Mouse (Mus musculus): ENCODE results near the gene Pvr. TPM values are rescaled to one million over a fixed set of nuclear protein-coding genes. Genes with fewer than 3 reads are reported as not detected.

Gene Pvr
- polyA plus RNA-seq, 1 experiment from 2014 or later, result 4.8 TPM

DNA sequence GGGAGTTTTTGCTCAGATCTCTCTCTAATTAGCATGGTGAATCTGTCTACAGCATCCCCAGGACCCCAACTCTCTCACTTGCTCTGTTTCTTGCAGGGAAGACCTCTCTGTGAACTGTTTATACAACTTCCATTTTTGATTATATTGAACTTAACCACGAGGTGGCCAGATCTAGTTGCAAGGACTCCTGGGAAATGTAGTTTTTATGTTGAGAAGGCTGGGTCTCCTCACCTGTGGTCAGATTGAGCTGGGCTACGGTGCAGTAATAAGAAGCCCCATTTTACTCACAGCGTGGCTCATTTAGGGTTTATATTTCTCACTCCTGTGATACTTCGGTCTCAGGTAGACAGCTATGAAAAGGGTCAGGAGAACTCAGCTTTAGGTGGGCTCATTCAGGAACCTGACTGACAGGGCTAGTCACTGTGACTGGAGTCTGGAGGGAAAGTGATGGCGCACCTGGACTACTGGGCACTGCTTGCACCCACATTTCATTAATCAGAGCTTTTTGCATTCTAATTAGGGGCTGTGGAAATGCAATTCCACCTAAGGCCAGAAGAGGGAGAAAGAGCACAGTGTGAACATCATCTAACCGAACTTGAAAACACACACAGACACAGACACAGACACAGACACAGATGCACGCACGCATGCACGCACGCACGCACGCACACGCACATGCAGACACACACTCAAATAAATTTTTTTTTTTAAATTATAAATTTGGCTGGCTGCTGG is 44.8 kb downstream of the Pvr start:
- Histone ChIP-seq H3K4me2 (ENCODE audit: low read depth, low read length) (no peak overlapping the region), H3K27ac (replicated peaks; ENCODE audit: low read depth, low read length) (no peak overlapping the region), H3K9me3 (replicated peaks; ENCODE audit: control insufficient read depth, low read length) (no peaks in the 10 kb centered on the region), H3K4me3 (ENCODE audit: low read depth, low read length) (no peak overlapping the region), H3K27me3 (ENCODE audit: control insufficient read depth, insufficient read depth, low read length) (no peaks in the 10 kb centered on the region), H3K4me1 (ENCODE audit: control insufficient read depth, insufficient read depth, low read length) (no peaks in the 10 kb centered on the region), H3K36me3 (replicated peaks; ENCODE audit: control insufficient read depth, insufficient read depth, low read depth, low read length) (no peaks in the 10 kb centered on the region), H3K9ac (replicated peaks; ENCODE audit: low read length) (no peak overlapping the region)
- DNase-seq (ENCODE audit: low spot score), result peak; percentile 67
- WGBS, result 48% methylated on average over 13 of the region's 13 CpGs
- ATAC-seq (replicated peaks; ENCODE audit: insufficient number of reproducible peaks, low FRiP score, low TSS enrichment, low read depth), result no peak

DNA sequence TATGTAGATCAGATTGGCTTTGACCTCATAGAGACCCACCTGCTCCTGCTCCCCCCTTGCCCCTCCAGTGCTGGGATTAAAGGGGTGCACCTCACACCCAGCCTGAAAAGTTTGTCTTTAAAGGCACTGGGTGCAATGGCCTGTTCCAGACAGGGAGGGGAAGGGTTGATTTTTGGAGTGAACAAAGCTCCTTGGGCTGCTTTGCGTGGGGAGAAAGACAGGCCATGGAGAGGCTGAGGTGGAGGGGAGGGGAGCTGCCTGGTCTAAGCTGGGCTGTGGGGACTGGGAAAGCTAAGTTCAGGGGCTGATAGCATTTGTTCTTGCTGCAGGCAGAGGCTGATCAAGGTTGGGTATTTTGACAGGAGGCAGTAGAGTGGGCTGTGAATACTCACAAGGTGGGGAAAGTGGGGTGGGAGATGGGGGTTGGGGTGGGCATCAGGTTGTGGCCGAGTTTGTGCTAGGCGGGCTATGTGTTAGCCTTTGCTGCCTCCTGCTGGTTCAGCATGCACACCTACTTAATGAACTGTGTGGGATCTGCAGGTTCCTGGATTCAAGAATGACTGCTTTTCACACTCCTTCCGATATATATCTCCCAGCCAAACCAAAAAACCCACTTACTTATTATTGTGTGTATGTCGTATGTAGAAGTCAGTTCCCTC is 48.9 kb downstream of the Pvr start:
- no peak; the same call in 1 of the 2 replicates for ATAC-seq (replicated peaks; ENCODE audit: insufficient number of reproducible peaks, low FRiP score, low TSS enrichment, low read depth)
- H3K9me3 ChIP-seq (replicated peaks; ENCODE audit: control insufficient read depth, low read length), result no peaks in the 10 kb centered on the region
- no peak overlapping the region for H3K4me2 ChIP-seq (ENCODE audit: low read depth, low read length)
- H3K4me1 ChIP-seq (ENCODE audit: control insufficient read depth, insufficient read depth, low read length), result no peaks in the 10 kb centered on the region
- H3K9ac ChIP-seq (replicated peaks; ENCODE audit: low read length), result no peak overlapping the region
- H3K27me3 ChIP-seq (ENCODE audit: control insufficient read depth, insufficient read depth, low read length), result no peaks in the 10 kb centered on the region
- H3K27ac ChIP-seq (replicated peaks; ENCODE audit: low read depth, low read length), result no peak overlapping the region
- DNase-seq (ENCODE audit: low spot score), result peak; percentile 43
- H3K4me3 ChIP-seq (ENCODE audit: low read depth, low read length), result no peak overlapping the region
- no peaks in the 10 kb centered on the region for H3K36me3 ChIP-seq (replicated peaks; ENCODE audit: control insufficient read depth, insufficient read depth, low read depth, low read length)
- 40% methylated on average over 5 of the region's 5 CpGs for WGBS

DNA sequence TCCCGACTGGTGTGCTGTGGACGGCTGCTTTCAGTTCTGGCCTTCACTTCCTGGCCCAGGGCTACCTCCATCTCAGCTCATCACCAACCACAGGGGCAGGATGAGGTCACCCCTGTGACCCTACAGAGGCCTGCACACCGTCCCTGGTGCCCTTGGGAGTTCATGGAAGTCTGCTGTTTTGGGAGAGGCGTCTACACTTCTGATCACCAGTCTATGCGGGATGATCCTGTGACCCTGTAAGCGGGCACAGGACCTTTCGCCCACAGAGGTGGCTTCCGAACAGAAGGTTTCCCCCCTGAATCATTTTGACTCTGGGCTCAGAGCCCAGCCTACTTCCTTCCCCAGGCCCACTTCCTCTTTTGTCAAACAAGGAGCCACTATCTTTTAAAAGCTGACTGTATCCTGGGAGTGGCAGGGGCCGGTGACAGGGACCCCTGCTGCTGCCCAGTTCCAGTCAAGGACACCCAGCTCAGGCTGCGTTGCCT is 49.8 kb downstream of the Pvr start:
- Histone ChIP-seq H3K27ac (replicated peaks; ENCODE audit: low read depth, low read length) (no peak overlapping the region), H3K4me2 (ENCODE audit: low read depth, low read length) (no peak overlapping the region), H3K27me3 (ENCODE audit: control insufficient read depth, insufficient read depth, low read length) (no peaks in the 10 kb centered on the region), H3K4me3 (ENCODE audit: low read depth, low read length) (no peak overlapping the region), H3K4me1 (ENCODE audit: control insufficient read depth, insufficient read depth, low read length) (no peaks in the 10 kb centered on the region), H3K36me3 (replicated peaks; ENCODE audit: control insufficient read depth, insufficient read depth, low read depth, low read length) (no peaks in the 10 kb centered on the region), H3K9ac (replicated peaks; ENCODE audit: low read length) (no peak overlapping the region), H3K9me3 (replicated peaks; ENCODE audit: control insufficient read depth, low read length) (no peaks in the 10 kb centered on the region)
- 50% methylated on average over 10 of the region's 10 CpGs for WGBS
- ATAC-seq (replicated peaks; ENCODE audit: insufficient number of reproducible peaks, low FRiP score, low TSS enrichment, low read depth) (no peak), DNase-seq (ENCODE audit: low spot score) (no peak)

DNA sequence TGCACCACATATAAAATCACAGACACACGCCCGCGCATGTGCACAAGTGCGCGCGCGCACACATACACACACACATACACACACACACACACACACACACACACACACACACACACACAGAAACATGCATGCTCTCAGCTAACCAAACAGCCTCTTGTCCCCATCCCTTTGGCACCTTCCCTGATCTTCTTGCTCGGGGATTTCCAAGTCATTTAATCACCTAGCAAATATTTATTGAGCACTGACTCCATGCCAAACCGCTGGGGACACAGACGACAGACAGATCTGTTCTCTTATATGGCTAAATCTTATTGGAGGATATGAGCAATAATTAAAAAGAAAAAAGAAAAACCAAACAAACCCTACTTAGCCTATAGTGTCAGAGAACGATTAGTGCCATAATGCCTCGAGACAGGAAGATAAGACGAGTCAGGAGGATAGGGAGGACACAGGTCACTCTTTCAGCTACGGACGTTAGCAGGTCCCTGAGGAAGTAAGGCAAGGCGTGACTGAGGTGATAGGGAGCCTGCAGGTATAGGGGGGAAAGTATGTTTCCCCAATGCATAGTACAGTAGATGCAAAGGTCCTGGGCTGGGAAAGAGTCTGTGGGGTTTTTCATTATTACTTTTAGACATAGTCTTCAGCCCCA is 53.1 kb downstream of the Pvr start:
- H3K4me1 ChIP-seq (ENCODE audit: control insufficient read depth, insufficient read depth, low read length), result no peaks in the 10 kb centered on the region
- no peak overlapping the region for H3K4me2 ChIP-seq (ENCODE audit: low read depth, low read length)
- DNase-seq (ENCODE audit: low spot score) (no peak), ATAC-seq (replicated peaks; ENCODE audit: insufficient number of reproducible peaks, low FRiP score, low TSS enrichment, low read depth) (no peak)
- H3K36me3 ChIP-seq (replicated peaks; ENCODE audit: control insufficient read depth, insufficient read depth, low read depth, low read length), result no peaks in the 10 kb centered on the region
- H3K27ac ChIP-seq (replicated peaks; ENCODE audit: low read depth, low read length), result no peak overlapping the region
- H3K4me3 ChIP-seq (ENCODE audit: low read depth, low read length), result no peak overlapping the region
- 88% methylated on average over 16 of the region's 16 CpGs for WGBS
- no peaks in the 10 kb centered on the region for H3K27me3 ChIP-seq (ENCODE audit: control insufficient read depth, insufficient read depth, low read length)
- H3K9me3 ChIP-seq (replicated peaks; ENCODE audit: control insufficient read depth, low read length), result no peaks in the 10 kb centered on the region
- H3K9ac ChIP-seq (replicated peaks; ENCODE audit: low read length), result no peak overlapping the region

DNA sequence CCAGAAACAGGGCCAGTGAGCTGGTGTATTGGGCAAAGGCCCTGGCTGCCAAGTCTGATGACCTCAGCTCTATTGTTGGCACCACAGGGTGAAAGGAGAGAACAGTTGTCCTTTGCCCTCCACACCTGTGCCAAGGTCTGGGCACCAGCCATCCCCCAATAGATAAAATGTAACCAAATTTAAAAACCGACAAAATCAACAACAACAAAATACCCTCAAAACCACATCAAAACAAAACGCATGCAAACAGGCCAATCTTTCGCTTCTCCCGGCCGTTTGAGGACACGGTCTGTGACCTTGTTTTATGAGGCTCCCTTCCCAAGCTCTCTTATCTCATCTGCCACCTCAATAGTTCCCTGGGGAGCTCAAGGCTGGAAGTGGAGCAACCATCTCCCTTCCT is 54.5 kb downstream of the Pvr start:
- no peak overlapping the region for H3K4me3 ChIP-seq (ENCODE audit: low read depth, low read length)
- 89% methylated on average over 6 of the region's 6 CpGs for whole genome bisulfite sequencing
- H3K27ac ChIP-seq (replicated peaks; ENCODE audit: low read depth, low read length), result no peak overlapping the region
- H3K9me3 ChIP-seq (replicated peaks; ENCODE audit: control insufficient read depth, low read length), result no peaks in the 10 kb centered on the region
- no peaks in the 10 kb centered on the region for H3K27me3 ChIP-seq (ENCODE audit: control insufficient read depth, insufficient read depth, low read length)
- no peak overlapping the region for H3K4me2 ChIP-seq (ENCODE audit: low read depth, low read length)
- H3K36me3 ChIP-seq (replicated peaks; ENCODE audit: control insufficient read depth, insufficient read depth, low read depth, low read length), result no peaks in the 10 kb centered on the region
- no peaks in the 10 kb centered on the region for H3K4me1 ChIP-seq (ENCODE audit: control insufficient read depth, insufficient read depth, low read length)
- H3K9ac ChIP-seq (replicated peaks; ENCODE audit: low read length), result no peak overlapping the region
- DNase-seq (ENCODE audit: low spot score), result no peak
- ATAC-seq (replicated peaks; ENCODE audit: insufficient number of reproducible peaks, low FRiP score, low TSS enrichment, low read depth), result no peak

DNA sequence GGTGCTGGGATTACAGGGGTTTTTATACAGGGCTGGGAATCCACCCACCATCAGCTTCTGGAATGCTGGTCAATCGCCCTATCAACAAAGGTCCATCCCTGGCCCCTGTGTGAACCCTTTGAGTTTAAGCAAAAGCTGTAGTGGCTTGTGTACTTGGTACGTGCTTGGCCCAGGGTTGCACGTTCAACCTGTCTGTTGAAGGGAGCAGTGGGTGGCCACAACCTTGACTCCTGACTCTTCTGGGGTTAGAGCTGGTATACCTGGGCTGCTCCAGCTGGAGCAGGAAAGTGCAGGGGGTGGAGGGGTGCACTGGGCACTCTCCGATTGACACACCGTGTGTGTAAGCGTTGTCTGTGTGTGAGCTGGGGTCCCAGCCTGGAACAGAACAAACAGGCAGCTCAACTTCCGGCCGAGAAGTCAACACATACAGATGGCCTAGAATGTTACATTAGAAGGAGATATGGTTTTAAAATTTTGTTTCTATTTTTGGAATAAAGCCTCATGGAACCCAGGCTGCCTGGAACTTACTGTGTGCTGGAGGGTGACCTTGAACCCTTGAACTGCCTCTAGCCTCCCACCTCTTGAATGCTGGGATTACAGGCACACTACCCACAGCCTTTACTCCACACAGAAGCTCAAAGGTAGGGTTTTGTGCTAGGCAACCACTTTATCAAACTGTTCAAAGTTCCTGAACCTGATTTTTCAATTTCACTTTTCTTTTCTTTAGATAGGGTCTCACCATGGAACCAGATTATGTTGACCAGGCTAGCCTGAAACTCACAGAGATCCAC is 55.5 kb downstream of the Pvr start:
- Histone ChIP-seq H3K36me3 (replicated peaks; ENCODE audit: control insufficient read depth, insufficient read depth, low read depth, low read length) (no peaks in the 10 kb centered on the region), H3K9me3 (replicated peaks; ENCODE audit: control insufficient read depth, low read length) (no peaks in the 10 kb centered on the region), H3K27me3 (ENCODE audit: control insufficient read depth, insufficient read depth, low read length) (no peaks in the 10 kb centered on the region), H3K4me3 (ENCODE audit: low read depth, low read length) (no peak overlapping the region), H3K4me1 (ENCODE audit: control insufficient read depth, insufficient read depth, low read length) (no peaks in the 10 kb centered on the region), H3K9ac (replicated peaks; ENCODE audit: low read length) (no peak overlapping the region), H3K27ac (replicated peaks; ENCODE audit: low read depth, low read length) (no peak overlapping the region), H3K4me2 (ENCODE audit: low read depth, low read length) (no peak overlapping the region)
- WGBS, result 77% methylated on average over 8 of the region's 8 CpGs
- ATAC-seq (replicated peaks; ENCODE audit: insufficient number of reproducible peaks, low FRiP score, low TSS enrichment, low read depth), result no peak
- no peak for DNase-seq (ENCODE audit: low spot score)

DNA sequence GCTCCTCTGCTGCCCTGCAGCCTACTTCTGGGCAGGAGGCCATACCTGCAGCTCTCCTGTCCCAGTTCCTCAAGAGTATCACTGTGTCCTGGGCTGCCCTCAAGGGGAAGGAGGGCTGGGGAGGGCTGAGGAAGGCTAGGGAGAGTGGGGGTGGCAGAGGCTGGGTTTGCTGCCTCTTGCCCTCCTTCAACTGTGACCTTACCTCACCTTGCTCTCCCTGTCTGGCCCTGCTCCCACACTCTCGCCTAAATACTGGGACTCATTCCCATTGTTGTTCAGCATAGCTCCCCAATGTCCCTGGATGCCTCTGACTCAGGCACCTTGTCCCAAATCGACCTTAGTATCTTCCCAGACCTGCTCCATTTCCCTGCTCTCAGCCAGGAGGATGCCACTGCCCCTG is 56.7 kb downstream of the Pvr start:
- DNase-seq (ENCODE audit: low spot score) (no peak), ATAC-seq (replicated peaks; ENCODE audit: insufficient number of reproducible peaks, low FRiP score, low TSS enrichment, low read depth) (no peak)
- Histone ChIP-seq H3K9me3 (replicated peaks; ENCODE audit: control insufficient read depth, low read length) (no peaks in the 10 kb centered on the region), H3K27ac (replicated peaks; ENCODE audit: low read depth, low read length) (no peak overlapping the region), H3K4me2 (ENCODE audit: low read depth, low read length) (no peak overlapping the region), H3K27me3 (ENCODE audit: control insufficient read depth, insufficient read depth, low read length) (no peaks in the 10 kb centered on the region), H3K9ac (replicated peaks; ENCODE audit: low read length) (no peak overlapping the region), H3K36me3 (replicated peaks; ENCODE audit: control insufficient read depth, insufficient read depth, low read depth, low read length) (no peaks in the 10 kb centered on the region), H3K4me1 (ENCODE audit: control insufficient read depth, insufficient read depth, low read length) (no peaks in the 10 kb centered on the region), H3K4me3 (ENCODE audit: low read depth, low read length) (no peak overlapping the region)
- 57% methylated on average over 2 of the region's 2 CpGs for WGBS

Data from embryonic facial prominence, embryonic 11.5 days (tissue).